ENCODE assay signal across 13 mouse cellular contexts in the genomic region with DNA sequence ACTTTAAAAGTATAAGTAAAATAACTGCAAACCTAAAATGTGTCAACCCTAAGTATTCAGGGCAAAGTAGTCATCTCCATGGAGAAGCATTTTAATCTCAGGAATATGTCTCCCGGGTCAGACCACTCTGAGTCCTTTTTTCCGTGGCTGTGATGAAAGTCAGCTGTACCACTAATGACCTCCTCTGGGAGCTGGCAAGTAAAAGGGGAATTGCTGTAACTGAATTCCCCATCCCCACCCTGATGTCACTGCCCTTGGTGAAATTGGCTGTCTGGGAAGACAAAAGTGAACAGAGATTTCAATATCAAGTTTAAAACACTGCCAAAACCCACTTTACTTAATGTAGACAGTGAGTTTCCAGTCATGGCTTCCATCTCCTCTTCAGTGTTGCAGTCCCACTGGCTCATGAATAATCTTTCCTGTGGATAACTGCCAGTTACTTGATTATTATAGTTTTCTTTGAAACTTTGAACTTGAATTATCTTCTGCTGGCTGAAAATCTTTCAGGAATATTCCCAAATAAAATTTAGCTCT. TPM values are rescaled to one million over a fixed set of nuclear protein-coding genes. Genes with fewer than 3 reads are reported as not detected.
DNase-seq lines count a peak whose midpoint lies in the region; ATAC-seq and TF ChIP-seq lines count a peak whose summit lies in the region.
"Had no signal": no experiment of that assay in that cellular context is flagged by ENCODE, and none has a peak within 500 bp of the region (broad histone marks: within the 10 kb centered on the region; RNA-seq: fewer than 3 reads in every experiment).

No protein-coding gene starts in this region.

- no peak overlapping the region for H3K4me2 ChIP-seq in midbrain, embryonic 16.5 days (ENCODE audit: low read length)
- H3K4me2 ChIP-seq: embryonic facial prominence, embryonic 13.5 days had no signal

- no peaks in the 10 kb centered on the region for H3K4me1 ChIP-seq in lung, adult 2 months (ENCODE audit: control insufficient read depth, insufficient read depth, low read length)
- H3K4me1 ChIP-seq in midbrain, embryonic 16.5 days (ENCODE audit: control insufficient read depth, insufficient read depth, low read length): no peaks in the 10 kb centered on the region
- H3K4me1 ChIP-seq: embryonic facial prominence, embryonic 13.5 days had no signal

- peak overlapping the region; percentile 28; the same call in 1 of the 2 replicates for H3K27ac ChIP-seq in gastrocnemius, adult 2 months
- H3K27ac ChIP-seq in midbrain, embryonic 16.5 days (ENCODE audit: low read length): no peak overlapping the region
- H3K27ac ChIP-seq: embryonic facial prominence, embryonic 13.5 days had no signal

- no peak for DNase-seq in gastrocnemius, adult 2 months
- DNase-seq in gastrocnemius, postnatal 4 days (ENCODE audit: low spot score in 2 of 2): no peak
- DNase-seq in lung, adult 18-20 months: peak; percentile 30 to 54
- no peak for DNase-seq in lung, adult 2 months
- peak; percentile 44 for DNase-seq in heart, postnatal 25 days (ENCODE audit: low spot score)
- DNase-seq: adrenal gland, postnatal 25 days; cerebellum, adult 2 months; kidney, adult 8-10 months; thymus, adult 2 months had no signal

- no peak overlapping the region for H3K9ac ChIP-seq in midbrain, embryonic 16.5 days (ENCODE audit: low read depth, low read length)
- H3K9ac ChIP-seq: embryonic facial prominence, embryonic 13.5 days had no signal

- no peak overlapping the region for H3K4me3 ChIP-seq in gastrocnemius, adult 2 months
- no peak overlapping the region for H3K4me3 ChIP-seq in lung, adult 2 months (replicated peaks; ENCODE audit: extremely low read depth, low read depth, low read length)
- no peak overlapping the region for H3K4me3 ChIP-seq in midbrain, embryonic 16.5 days (ENCODE audit: low read depth, low read length)
- H3K4me3 ChIP-seq: embryonic facial prominence, embryonic 13.5 days had no signal

- H3K36me3 ChIP-seq in midbrain, embryonic 16.5 days (ENCODE audit: control insufficient read depth, insufficient read depth, low read length): no peaks in the 10 kb centered on the region
- H3K36me3 ChIP-seq: embryonic facial prominence, embryonic 13.5 days had no signal

- peak; percentile 28; the same call in 1 of the 2 replicates for ATAC-seq in midbrain, embryonic 16.5 days
- no peak for ATAC-seq in erythroblast, adult 5-6 weeks (replicated peaks; ENCODE audit: low FRiP score, poor library complexity, severe bottlenecking)
- no peak for ATAC-seq in cerebellum, adult (ENCODE audit: insufficient number of reproducible peaks, low FRiP score, low TSS enrichment)

- no peaks in the 10 kb centered on the region for H3K27me3 ChIP-seq in midbrain, embryonic 16.5 days (ENCODE audit: control insufficient read depth, insufficient read depth, low read depth, low read length)
- H3K27me3 ChIP-seq: embryonic facial prominence, embryonic 13.5 days had no signal

- H3K9me3 ChIP-seq in midbrain, embryonic 16.5 days (replicated peaks; ENCODE audit: control insufficient read depth, low read length, poor library complexity, severe bottlenecking): no peaks in the 10 kb centered on the region

- intact Hi-C loops in gastrocnemius, adult 2 months (cut with DNase I): no loop called here
- intact Hi-C loops in heart, postnatal 25 days (cut with DNase I): no loop called here

- TF ChIP-seq POLR2A in lung, adult 2 months (IDR thresholded peaks at IDR 0.05; ENCODE audit: borderline replicate concordance, extremely low read depth, low read depth, low read length): no peak

- WGBS in lung, adult 2 months: 47% methylated on average over 2 of the region's 2 CpGs
- WGBS in midbrain, embryonic 16.5 days: 43% methylated on average over 2 of the region's 2 CpGs

- no peak for TF ChIP-seq CTCF in gastrocnemius, adult 2 months (IDR thresholded peaks at IDR 0.05)
- no peak for TF ChIP-seq CTCF in lung, adult 2 months (IDR thresholded peaks at IDR 0.05; ENCODE audit: insufficient read depth, low read length)

RNA-seq across cellular contexts. Expression of gene Col3a1, which starts 35.3 kb away (rescaled TPM):
- total RNA-seq in gastrocnemius, adult 2 months (2021): 100 to 1,000 TPM; 139 to 163 TPM
- total RNA-seq in gastrocnemius, postnatal 4 days (2021): 1,000 to 10,000 TPM; 5,402 to 5,586 TPM
- 94.4 and 128 TPM in 2 replicates for polyA plus RNA-seq in lung, adult 2 months (2012; rRNA removed)
- total RNA-seq in heart, postnatal 25 days (2021): 100 to 1,000 TPM; 422 to 465 TPM
- polyA plus RNA-seq in midbrain, embryonic 16.5 days (2015; fragmentation: Nextera tagmentation; extraction: Ambion mirVana): 111 and 122 TPM in 2 replicates
- 0.42 TPM in 1 of 2 replicates, not detected in the other for total RNA-seq in erythroblast, adult 5-6 weeks (2015; ENCODE audit: low replicate concordance)
- 0.26 TPM in 1 of 2 replicates, not detected in the other for total RNA-seq in erythroblast, adult 5-6 weeks (2017; ENCODE audit: low replicate concordance)

Comparison
In these comparisons a context has a peak if more than half of its experiments do, and no peak if none do; other contexts are left out.
1. DNase-seq: peak in lung, adult 18-20 months (2 of 2) and heart, postnatal 25 days (single experiment); none in gastrocnemius, adult 2 months (single experiment), gastrocnemius, postnatal 4 days (0 of 2) and lung, adult 2 months (single experiment).
2. RNA of gene Col3a1, which starts 35.3 kb away (total RNA-seq): 5,402 to 5,586 TPM in gastrocnemius, postnatal 4 days, 422 to 465 TPM in heart, postnatal 25 days and 139 to 163 TPM in gastrocnemius, adult 2 months; 0.26 to 0.42 TPM in erythroblast, adult 5-6 weeks; every median in the first group is over 10 times any median in the second.